Mouse (Mus musculus): ENCODE data around the gene Sprr2e.

Gene Sprr2e

GRCm38 (mm10) chr3:92351843-92352242 lies at the start of gene Sprr2e:
TSS of gene Sprr2e (plus strand) at chr3:92352143.
- DNase-seq (ENCODE audit: low read depth, low spot score), result no peak

- no peak for DNase-seq (ENCODE audit: low read depth, low spot score)
Measured at GRCm38 (mm10) chr3:92307406-92307805, 44.5 kb upstream of the Sprr2e start.

GRCm38 (mm10) chr3:92316320-92316719 lies 35.6 kb upstream of the Sprr2e start, which contains the start of gene Sprr2b:
TSS of gene Sprr2b (plus strand) at chr3:92316620.
- peak; percentile 38 for DNase-seq (ENCODE audit: low read depth, low spot score)

- DNase-seq (ENCODE audit: low read depth, low spot score), result no peak
Measured at GRCm38 (mm10) chr3:92317384-92317783, 34.6 kb upstream of the Sprr2e start.

GRCm38 (mm10) chr3:92336278-92336677 lies 15.7 kb upstream of the Sprr2e start:
- DNase-seq (ENCODE audit: low read depth, low spot score), result no peak

- DNase-seq (ENCODE audit: low read depth, low spot score), result no peak
Measured at GRCm38 (mm10) chr3:92338840-92339239, 13.1 kb upstream of the Sprr2e start, which contains the start of gene Sprr2d. TSS of gene Sprr2d (plus strand) at chr3:92339140.

- DNase-seq (ENCODE audit: low read depth, low spot score), result no peak
Measured at GRCm38 (mm10) chr3:92361619-92362018, 9.7 kb downstream of the Sprr2e start.

GRCm38 (mm10) chr3:92364887-92365286 lies 12.9 kb downstream of the Sprr2e start, which contains the start of gene Sprr2f:
TSS of gene Sprr2f (plus strand) at chr3:92365187.
- DNase-seq (ENCODE audit: low read depth, low spot score), result no peak

- no peak for DNase-seq (ENCODE audit: low read depth, low spot score)
Measured at GRCm38 (mm10) chr3:92373613-92374012, 21.7 kb downstream of the Sprr2e start.

GRCm38 (mm10) chr3:92385385-92385784 lies 33.4 kb downstream of the Sprr2e start, which contains the start of gene Sprr2h:
TSS of gene Sprr2h (plus strand) at chr3:92385685.
- DNase-seq (ENCODE audit: low read depth, low spot score), result no peak

GRCm38 (mm10) chr3:92394301-92394700 lies 42.4 kb downstream of the Sprr2e start:
- no peak for DNase-seq (ENCODE audit: low read depth, low spot score)
